In the genomic region with DNA sequence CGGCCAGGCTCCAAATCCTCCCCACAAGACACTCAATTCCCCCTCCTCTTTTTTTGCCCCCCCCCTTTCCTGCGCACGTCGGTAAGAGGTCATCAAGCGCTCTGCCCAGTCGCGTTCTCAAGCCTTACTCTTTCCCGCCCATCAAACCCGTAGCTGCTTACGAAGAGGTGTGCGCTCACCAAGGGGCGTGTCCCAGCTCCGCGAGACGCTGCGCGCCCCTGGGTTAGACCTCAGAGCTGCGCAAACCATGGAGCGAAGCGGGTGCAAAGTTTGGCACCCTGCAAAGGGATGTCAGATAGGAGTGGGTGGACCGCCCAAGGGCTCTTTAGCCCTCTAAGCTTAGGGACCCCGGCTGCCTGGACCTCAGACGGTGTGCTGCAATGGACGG, we compare ENCODE assay signal across 8 mouse cellular contexts. TPM values are rescaled to one million over a fixed set of nuclear protein-coding genes. Genes with fewer than 3 reads are reported as not detected.
DNase-seq lines count a peak whose midpoint lies in the region; ATAC-seq lines count a peak whose summit lies in the region.

No protein-coding gene starts in this region.

- no peak overlapping the region for H3K9ac ChIP-seq in forebrain, embryonic 13.5 days

- no peaks in the 10 kb centered on the region for H3K36me3 ChIP-seq in forebrain, embryonic 13.5 days (ENCODE audit: poor library complexity, severe bottlenecking)

- no peak overlapping the region for H3K27ac ChIP-seq in forebrain, embryonic 13.5 days

- H3K4me3 ChIP-seq in forebrain, embryonic 13.5 days: peak overlapping the region; percentile 35

- H3K9me3 ChIP-seq in forebrain, embryonic 13.5 days (replicated peaks): no peaks in the 10 kb centered on the region

- peaks cover 21% of the 10 kb centered on the region for H3K27me3 ChIP-seq in forebrain, embryonic 13.5 days

- intact Hi-C loops in gastrocnemius, postnatal 14 days (cut with DNase I; ENCODE audit: low total_unique reads): no loop called here
- intact Hi-C loops in gastrocnemius, postnatal 36 days (cut with DNase I): no loop called here

- H3K4me2 ChIP-seq in forebrain, embryonic 13.5 days: peak overlapping the region; percentile 62

- DNase-seq in gastrocnemius, postnatal 14 days: peak; percentile 6
- no peak for DNase-seq in gastrocnemius, postnatal 36 days
- peak; percentile 46 to 70 for DNase-seq in adrenal gland, adult (ENCODE audit: inconsistent age in 2 of 2, low spot score in 1 of 2)
- peak; percentile 0 for DNase-seq in kidney, adult 9 months
- peak; percentile 7 for DNase-seq in lung, postnatal 10 days
- DNase-seq in testis, postnatal 14 days (ENCODE audit: low spot score): peak; percentile 29
- DNase-seq in MN1 (ENCODE audit: low spot score): no peak

- 18% methylated on average over 24 of the region's 24 CpGs for WGBS in forebrain, embryonic 13.5 days

- ATAC-seq in forebrain, embryonic 13.5 days: peak; percentile 90

- 0 out of 2 replicates have a peak, but pooled peaks cover 3% of the 10 kb centered on the region for H3K4me1 ChIP-seq in forebrain, embryonic 13.5 days

RNA-seq across cellular contexts. Expression of gene Dgkk, which starts 0.9 kb away (rescaled TPM):
- under 1 TPM in 1 of 2 experiments, not detected in 1; 0.08 TPM for total RNA-seq in gastrocnemius, postnatal 14 days (2021)
- total RNA-seq in gastrocnemius, postnatal 36 days (2021): under 1 TPM in 1 of 2 experiments, not detected in 1; 0.03 TPM
- polyA plus RNA-seq in forebrain, embryonic 13.5 days (2015; fragmentation: Nextera tagmentation; extraction: Ambion mirVana): 0.25 and 0.27 TPM in 2 replicates

Comparison
In these comparisons a context has a peak if more than half of its experiments do, and no peak if none do; other contexts are left out.
1. DNase-seq: peak in gastrocnemius, postnatal 14 days (single experiment), adrenal gland, adult (2 of 2), kidney, adult 9 months (single experiment), lung, postnatal 10 days (single experiment) and testis, postnatal 14 days (single experiment); none in gastrocnemius, postnatal 36 days (0 of 2) and MN1 (single experiment).